Mouse (Mus musculus) myocyte (in vitro differentiated cells): ENCODE measurements around the gene Atl1.

Experiments
- E2F4 ChIP-seq: IDR thresholded peaks from one replicate; pipeline ENCODE4 v1.6.1; 2011; ENCODE audit warnings: mild to moderate bottlenecking, control low read depth, moderate library complexity; ENCODE audit not compliant: insufficient read depth
- POLR2A ChIP-seq: IDR thresholded peaks from one replicate; pipeline ENCODE4 v1.6.1; 2011; ENCODE audit warnings: low read depth, mild to moderate bottlenecking, control low read depth, moderate library complexity; ENCODE audit not compliant: insufficient read length
- REST ChIP-seq: IDR thresholded peaks from one replicate; pipeline ENCODE4 v1.6.1; 2011; ENCODE audit warnings: mild to moderate bottlenecking, control low read depth, moderate library complexity; ENCODE audit not compliant: insufficient read depth, insufficient read length
- TCF12 ChIP-seq: IDR thresholded peaks from one replicate; pipeline ENCODE4 v1.6.1; 2011; ENCODE audit warnings: mild to moderate bottlenecking, control low read depth; ENCODE audit not compliant: poor library complexity, insufficient read depth, severe bottlenecking
- USF1 ChIP-seq: IDR thresholded peaks from one replicate; pipeline ENCODE4 v1.6.1; 2011; ENCODE audit warnings: low read depth, mild to moderate bottlenecking, control low read depth, moderate library complexity

DNA sequence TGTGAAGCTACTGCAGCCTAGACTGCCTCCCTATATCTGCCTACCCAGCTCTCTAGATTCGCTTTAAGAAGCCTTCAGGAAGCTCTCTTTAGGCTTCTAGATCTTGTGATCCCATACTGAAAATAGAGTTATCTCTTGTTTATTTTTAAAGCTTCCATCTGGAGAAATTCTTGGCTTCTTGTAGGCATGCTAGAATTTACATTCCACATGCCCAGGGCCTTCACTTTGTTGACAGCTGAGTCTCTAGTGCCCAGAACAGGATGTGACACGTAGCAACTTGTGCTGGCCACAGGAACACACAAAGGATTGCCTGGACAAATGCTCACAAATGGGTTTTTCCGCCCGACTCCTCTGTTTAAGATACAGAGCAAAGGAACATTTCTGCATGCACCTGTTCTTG lies 123.5 kb downstream of the Atl1 start:
- TF ChIP-seq E2F4 (no peak), USF1 (no peak), REST (no peak), POLR2A (no peak), TCF12 (no peak)
